Mouse (Mus musculus): ENCODE measurements around the gene Bmp6. TPM values are rescaled to one million over a fixed set of nuclear protein-coding genes. Genes with fewer than 3 reads are reported as not detected.

The Bmp6 gene
- polyA plus RNA-seq, 1 experiment, result 1.8 TPM

DNA sequence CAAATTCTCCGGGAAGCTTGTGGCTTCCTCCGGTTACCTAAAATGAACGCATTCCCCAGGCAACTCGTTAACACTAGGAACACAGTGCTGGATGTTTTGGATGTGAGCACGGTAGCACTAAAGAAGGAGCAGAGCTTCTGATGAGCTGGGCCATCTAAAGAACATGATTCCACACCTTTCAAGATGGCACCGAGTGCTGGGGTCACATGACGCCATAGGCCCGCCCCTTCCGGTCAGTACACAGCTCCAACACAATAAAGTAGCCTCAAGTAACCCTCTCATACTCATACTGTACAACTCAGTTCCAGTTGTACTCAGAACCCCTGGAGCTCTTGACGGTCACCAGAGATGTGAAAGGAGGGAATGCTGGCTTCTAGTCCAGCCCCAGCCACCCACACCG is 171.7 kb downstream of the Bmp6 start:
- Histone ChIP-seq H3K4me3 (ENCODE audit: insufficient read depth, low read length) (no peak overlapping the region), H3K27ac (ENCODE audit: insufficient read depth, low read length) (no peak overlapping the region), H3K4me1 (ENCODE audit: control insufficient read depth, insufficient read depth, low read length) (no peaks in the 10 kb centered on the region)
- TF ChIP-seq POLR2A (IDR thresholded peaks at IDR 0.05; ENCODE audit: low read depth, low read length) (no peak), CTCF (IDR thresholded peaks at IDR 0.05; ENCODE audit: borderline replicate concordance, insufficient read depth, low read length) (no peak)

DNA sequence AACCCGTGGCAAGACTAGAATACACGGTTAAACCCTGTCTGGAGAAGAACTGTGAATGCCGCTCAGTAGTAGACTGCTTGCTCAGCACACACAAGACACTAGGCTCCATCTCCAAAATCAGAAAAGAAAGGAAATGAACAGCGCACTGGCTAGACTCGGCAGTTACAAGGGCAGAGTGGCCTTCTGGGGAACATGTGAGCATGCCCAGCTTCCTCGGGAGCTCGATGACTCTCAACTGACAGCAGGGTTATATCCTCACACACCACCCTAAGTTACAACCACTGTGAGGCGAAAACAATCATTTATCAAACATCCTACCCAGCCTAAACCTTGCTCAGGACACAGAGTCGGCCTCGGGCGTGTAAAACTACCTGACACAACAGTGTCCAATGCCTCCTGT is 175.4 kb downstream of the Bmp6 start:
- Histone ChIP-seq H3K27ac (ENCODE audit: insufficient read depth, low read length) (no peak overlapping the region), H3K4me1 (ENCODE audit: control insufficient read depth, insufficient read depth, low read length) (peaks cover 3% of the 10 kb centered on the region), H3K4me3 (ENCODE audit: insufficient read depth, low read length) (no peak overlapping the region)
- no peak for TF ChIP-seq CTCF (IDR thresholded peaks at IDR 0.05; ENCODE audit: borderline replicate concordance, insufficient read depth, low read length)
- TF ChIP-seq POLR2A (IDR thresholded peaks at IDR 0.05; ENCODE audit: low read depth, low read length), result no peak

DNA sequence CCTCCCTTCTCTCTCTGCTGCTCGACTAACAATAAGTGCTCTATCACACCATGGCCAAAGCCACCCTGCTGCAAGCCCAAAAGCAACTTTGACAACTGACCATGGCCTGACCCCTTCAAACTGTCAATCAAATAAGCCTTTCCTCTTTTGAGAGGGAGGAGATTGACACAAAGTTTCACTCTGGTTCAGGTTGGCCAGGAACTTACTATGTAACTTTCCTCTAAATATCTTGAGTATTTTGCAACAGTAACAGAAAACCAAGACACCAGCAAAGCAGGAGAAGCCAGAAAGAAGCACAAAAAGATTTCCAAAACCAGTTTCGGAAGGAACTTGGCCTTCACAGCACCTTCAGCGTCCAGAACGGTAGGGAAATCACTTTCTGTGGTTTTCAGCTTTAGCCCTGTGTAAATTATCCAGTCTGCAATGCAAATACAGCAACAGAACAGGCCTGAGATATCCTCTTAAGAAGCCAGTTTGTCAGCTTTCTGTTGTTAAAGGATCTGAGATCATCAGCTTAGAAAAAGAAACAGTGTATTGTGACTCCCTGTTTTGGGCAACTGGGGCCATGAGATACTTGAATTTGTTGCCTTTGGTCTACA is 177.2 kb downstream of the Bmp6 start:
- H3K4me1 ChIP-seq (ENCODE audit: control insufficient read depth, insufficient read depth, low read length), result peaks cover 7% of the 10 kb centered on the region
- no peak overlapping the region for H3K4me3 ChIP-seq (ENCODE audit: insufficient read depth, low read length)
- TF ChIP-seq CTCF (IDR thresholded peaks at IDR 0.05; ENCODE audit: borderline replicate concordance, insufficient read depth, low read length) (no peak), POLR2A (IDR thresholded peaks at IDR 0.05; ENCODE audit: low read depth, low read length) (no peak)
- no peak overlapping the region for H3K27ac ChIP-seq (ENCODE audit: insufficient read depth, low read length)

DNA sequence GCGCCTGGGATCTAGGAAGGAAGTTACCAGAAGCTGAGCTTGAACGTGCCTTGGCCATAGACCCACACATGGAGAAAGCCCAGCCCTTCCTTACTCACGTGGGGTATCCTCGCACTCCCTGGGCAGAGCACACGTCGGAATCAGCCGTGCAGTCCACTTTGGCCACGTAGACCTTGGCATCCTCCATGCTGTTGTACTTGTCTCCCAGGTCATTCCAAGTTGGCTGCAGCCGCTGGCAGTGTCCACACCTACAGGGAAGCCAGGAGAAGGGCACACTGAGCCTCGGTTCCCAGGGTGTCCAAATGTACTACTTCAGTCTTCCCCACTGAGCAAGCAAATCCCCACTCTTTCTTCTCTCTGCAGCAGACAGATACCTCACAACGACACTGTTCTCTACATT is 178.3 kb downstream of the Bmp6 start:
- no peak overlapping the region for H3K27ac ChIP-seq (ENCODE audit: insufficient read depth, low read length)
- TF ChIP-seq POLR2A (IDR thresholded peaks at IDR 0.05; ENCODE audit: low read depth, low read length), result no peak
- no peak for TF ChIP-seq CTCF (IDR thresholded peaks at IDR 0.05; ENCODE audit: borderline replicate concordance, insufficient read depth, low read length)
- H3K4me3 ChIP-seq (ENCODE audit: insufficient read depth, low read length), result no peak overlapping the region

DNA sequence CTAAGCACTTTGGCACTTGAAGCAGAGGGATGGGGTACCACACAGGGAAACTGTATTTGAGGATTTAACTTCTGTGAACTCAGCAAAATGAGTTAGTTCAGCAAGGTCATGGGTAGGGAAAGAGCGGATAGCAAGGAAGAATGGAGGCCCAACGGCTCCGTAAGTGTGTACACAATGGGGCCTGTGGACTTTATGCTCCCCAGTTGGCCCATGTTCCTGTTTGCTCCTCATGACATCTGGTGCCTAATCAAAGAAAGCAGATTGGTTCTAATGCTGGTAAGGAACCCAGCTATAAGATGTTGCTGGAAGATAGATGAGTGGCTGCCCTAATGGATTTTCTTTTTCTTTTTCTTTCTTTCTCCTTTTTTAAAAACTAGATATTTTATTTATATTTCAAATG is 180.4 kb downstream of the Bmp6 start:
- peaks cover 7% of the 10 kb centered on the region for H3K4me1 ChIP-seq (ENCODE audit: control insufficient read depth, insufficient read depth, low read length)
- no peak for TF ChIP-seq CTCF (IDR thresholded peaks at IDR 0.05; ENCODE audit: borderline replicate concordance, insufficient read depth, low read length)
- no peak for TF ChIP-seq POLR2A (IDR thresholded peaks at IDR 0.05; ENCODE audit: low read depth, low read length)
- no peak overlapping the region for H3K27ac ChIP-seq (ENCODE audit: insufficient read depth, low read length)
- no peak overlapping the region for H3K4me3 ChIP-seq (ENCODE audit: insufficient read depth, low read length)

More for the DNA sequence above, 178.3 kb downstream of the Bmp6 start:
- peaks cover 7% of the 10 kb centered on the region for H3K4me1 ChIP-seq (ENCODE audit: control insufficient read depth, insufficient read depth, low read length)

DNA sequence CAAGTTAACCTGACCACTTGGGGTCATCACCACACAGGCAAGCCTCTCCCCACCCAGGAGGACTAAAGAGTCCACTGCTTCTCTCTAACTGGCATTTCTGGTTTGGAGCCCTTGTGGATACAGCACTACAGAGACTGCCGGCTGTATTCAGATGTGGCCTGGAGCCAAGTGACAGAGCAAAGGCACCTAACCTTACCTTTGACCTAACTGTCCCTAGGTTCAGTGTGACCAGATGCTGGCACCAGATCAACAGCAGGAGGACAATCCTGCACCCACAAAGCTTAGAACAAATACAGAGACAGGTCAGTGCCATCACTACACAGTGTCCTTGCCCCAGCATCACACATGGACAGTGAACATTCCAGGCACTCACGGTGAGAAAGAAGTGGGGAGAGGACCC is 181.2 kb downstream of the Bmp6 start:
- Histone ChIP-seq H3K27ac (ENCODE audit: insufficient read depth, low read length) (no peak overlapping the region), H3K4me1 (ENCODE audit: control insufficient read depth, insufficient read depth, low read length) (peaks cover 7% of the 10 kb centered on the region), H3K4me3 (ENCODE audit: insufficient read depth, low read length) (peak overlapping the region; percentile 95)
- no peak for TF ChIP-seq CTCF (IDR thresholded peaks at IDR 0.05; ENCODE audit: borderline replicate concordance, insufficient read depth, low read length)
- no peak for TF ChIP-seq POLR2A (IDR thresholded peaks at IDR 0.05; ENCODE audit: low read depth, low read length)

DNA sequence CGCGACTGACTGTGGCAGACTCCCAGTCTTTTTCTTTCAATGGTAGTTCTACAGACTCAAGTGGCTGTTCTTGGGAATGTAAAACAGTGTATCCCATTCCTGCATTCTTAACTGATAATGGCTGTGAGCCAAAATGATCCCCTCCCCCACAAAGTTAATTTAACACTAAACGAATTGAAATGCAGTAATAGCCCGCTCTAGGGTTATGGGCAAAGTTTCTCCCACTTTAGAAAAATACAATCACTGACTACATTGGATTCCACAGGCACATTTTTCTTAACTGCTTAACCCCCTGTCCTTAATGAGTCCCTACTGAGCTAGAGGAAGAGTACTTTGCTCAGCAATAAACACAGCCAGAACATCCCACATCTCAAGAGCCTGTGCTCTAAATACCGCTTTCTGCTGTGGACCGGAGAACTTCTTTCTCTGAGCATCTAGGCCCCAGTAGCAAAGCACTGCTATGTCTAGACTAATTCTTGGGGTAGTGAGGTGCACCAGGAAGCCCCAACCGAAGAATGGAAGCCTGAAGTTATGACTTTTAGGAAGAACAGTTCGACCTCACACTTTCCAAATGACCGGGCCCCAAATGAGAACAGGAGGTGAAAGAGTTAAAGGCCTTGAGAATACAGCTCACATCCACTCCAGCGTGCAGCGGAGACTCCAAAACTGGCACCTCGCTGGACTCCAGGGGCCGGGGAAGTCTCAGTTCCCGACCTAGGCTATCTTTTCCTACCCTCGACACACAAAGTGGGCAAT is 182.3 kb downstream of the Bmp6 start:
- TF ChIP-seq CTCF (IDR thresholded peaks at IDR 0.05; ENCODE audit: borderline replicate concordance, insufficient read depth, low read length) (no peak), POLR2A (IDR thresholded peaks at IDR 0.05; ENCODE audit: low read depth, low read length) (no peak)
- peaks cover 7% of the 10 kb centered on the region for H3K4me1 ChIP-seq (ENCODE audit: control insufficient read depth, insufficient read depth, low read length)
- H3K4me3 ChIP-seq (ENCODE audit: insufficient read depth, low read length), result peak overlapping the region; percentile 95
- peak overlapping the region; percentile 82 for H3K27ac ChIP-seq (ENCODE audit: insufficient read depth, low read length)

DNA sequence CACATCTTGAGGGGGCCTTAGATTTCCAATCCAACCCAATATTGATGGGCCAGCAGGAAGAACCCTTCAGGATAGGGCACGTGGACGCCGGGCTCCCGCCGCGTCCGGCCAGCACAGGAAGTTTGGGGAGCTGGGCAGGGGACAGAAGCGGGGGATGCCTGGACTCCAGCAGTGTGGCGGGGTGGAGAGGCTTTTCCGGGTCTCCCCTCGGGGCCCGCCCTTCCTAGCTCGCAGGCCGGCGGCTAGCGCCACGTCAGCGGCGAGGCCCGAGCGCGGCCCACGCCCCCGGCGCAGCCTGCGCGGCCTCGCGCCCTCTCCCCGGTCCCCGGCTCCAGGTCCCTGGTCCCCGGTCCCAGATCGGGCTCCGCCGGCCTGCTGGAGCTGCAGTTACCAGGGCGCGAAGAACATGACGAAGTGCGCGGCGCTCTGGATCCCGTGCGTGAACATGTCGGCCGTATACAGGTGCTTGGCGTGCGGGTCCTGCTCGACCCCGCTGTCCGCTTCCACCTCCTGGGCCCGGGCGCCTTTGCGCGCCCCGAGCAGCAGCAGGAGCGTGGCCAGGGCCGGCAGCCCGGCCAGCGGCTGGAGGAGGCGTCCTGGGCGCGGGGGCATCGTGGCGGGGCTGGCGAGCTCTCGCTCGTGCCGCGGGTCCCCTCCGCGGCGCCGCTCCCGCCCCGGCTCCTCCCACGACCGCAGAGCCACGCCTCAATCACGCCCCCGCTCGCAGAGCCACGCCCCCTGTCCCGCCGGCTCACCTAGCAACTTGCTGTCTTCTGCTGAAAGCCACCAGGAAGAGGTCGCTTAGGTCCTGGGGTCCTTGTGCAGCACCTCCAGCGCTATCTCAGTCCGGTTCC is 183.1 kb downstream of the Bmp6 start:
- TF ChIP-seq POLR2A (IDR thresholded peaks at IDR 0.05; ENCODE audit: low read depth, low read length) (peak; percentile 66), CTCF (IDR thresholded peaks at IDR 0.05; ENCODE audit: borderline replicate concordance, insufficient read depth, low read length) (no peak)
- peaks cover 7% of the 10 kb centered on the region for H3K4me1 ChIP-seq (ENCODE audit: control insufficient read depth, insufficient read depth, low read length)
- peak overlapping the region; percentile 82 for H3K27ac ChIP-seq (ENCODE audit: insufficient read depth, low read length)

DNA sequence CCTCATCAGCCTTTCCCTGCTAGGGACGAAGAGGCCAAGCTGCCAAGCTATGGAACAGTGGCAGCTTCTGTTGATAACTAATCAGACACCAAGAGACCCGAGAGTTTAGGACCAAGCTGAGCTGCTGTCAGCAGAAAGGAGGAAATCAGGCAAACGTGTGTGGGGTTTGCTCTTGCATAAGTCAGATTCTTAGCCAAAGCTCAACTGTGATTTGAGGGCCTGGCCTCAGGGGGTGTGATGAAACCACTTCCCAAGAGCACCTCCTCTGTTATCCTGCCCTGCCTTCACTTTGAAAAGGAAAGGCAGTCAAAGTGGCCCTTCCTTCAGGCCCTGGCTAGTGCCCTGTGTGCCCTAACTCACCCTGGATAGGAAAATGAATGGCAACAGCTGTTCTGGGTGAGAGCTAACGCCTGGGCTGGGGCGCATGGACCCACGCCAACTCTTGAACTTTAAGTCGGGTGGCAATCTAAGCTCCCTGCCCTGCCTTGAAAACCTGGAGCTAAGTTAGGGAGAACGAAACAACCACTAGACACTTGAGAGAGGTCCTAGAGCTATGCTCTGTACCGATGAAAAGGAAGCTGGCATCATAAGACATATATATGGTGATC is 183.9 kb downstream of the Bmp6 start, which contains the start of gene Txndc5:
TSS of gene Txndc5 (minus strand) at position 138 of the 608 bp plus-strand sequence.
- peak within 1 kb of the TSS; percentile 95 for H3K4me3 ChIP-seq (ENCODE audit: insufficient read depth, low read length)
- peaks cover 9% of the 10 kb centered on the region for H3K4me1 ChIP-seq (ENCODE audit: control insufficient read depth, insufficient read depth, low read length)
- TF ChIP-seq POLR2A (IDR thresholded peaks at IDR 0.05; ENCODE audit: low read depth, low read length) (no peak), CTCF (IDR thresholded peaks at IDR 0.05; ENCODE audit: borderline replicate concordance, insufficient read depth, low read length) (no peak)
- peak within 1 kb of the TSS; percentile 82 for H3K27ac ChIP-seq (ENCODE audit: insufficient read depth, low read length)

More for the DNA sequence above, 183.1 kb downstream of the Bmp6 start:
- H3K4me3 ChIP-seq (ENCODE audit: insufficient read depth, low read length), result peak overlapping the region; percentile 95
